Mouse (Mus musculus): ENCODE data around the gene Rtl5.
A peak's percentile ranks its signal among the peaks of the same experiment; 100 is the strongest.
"Not testable (repeated sequence)": the region's sequence is repeated elsewhere in the genome, so short reads cannot be mapped to it uniquely, and the experiment has no call there.

Rtl5 gene

GRCm38 (mm10) chrX:102070591-102071471, at the start of gene Rtl5:
Gene Rtl5 (minus strand): TSS chrX:102071304.
- DNase-seq, result peak; percentile 87

GRCm38 (mm10) chrX:102119042-102119864, 48.1 kb upstream of the Rtl5 start, which contains the start of gene Pin4:
Gene Pin4 (plus strand): TSS chrX:102119447.
- DNase-seq, result peak; percentile 95

DNA sequence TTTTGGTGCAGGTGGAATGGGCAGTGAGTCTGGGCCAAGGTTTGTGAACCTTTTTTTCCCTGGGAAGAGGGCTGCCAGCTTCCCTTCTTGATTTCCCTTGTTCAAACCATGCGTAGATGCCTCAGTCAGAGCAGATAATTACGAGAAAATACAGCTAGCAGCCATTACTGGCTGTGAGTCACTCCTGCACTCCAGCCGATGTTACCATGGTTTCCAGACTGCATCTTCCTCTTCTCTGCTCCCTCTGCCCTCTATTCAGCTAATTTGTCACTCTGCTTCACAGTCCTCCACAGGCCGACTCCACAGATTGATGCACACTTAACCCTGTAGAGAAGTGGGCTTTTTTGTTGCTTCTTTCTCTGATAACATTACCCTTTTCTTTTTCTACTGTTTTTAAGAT, 44.6 kb upstream of the Rtl5 start:
- DNase-seq, result no peak

GRCm38 (mm10) chrX:102109349-102109748, 38.2 kb upstream of the Rtl5 start:
- not testable (repeated sequence) for DNase-seq

GRCm38 (mm10) chrX:102103830-102104229, 32.7 kb upstream of the Rtl5 start:
- not testable (repeated sequence) for DNase-seq

- no peak for DNase-seq
Measured at GRCm38 (mm10) chrX:102101886-102102285, 30.8 kb upstream of the Rtl5 start.

GRCm38 (mm10) chrX:102094381-102094904, 23.3 kb upstream of the Rtl5 start:
- DNase-seq, result no peak

DNA sequence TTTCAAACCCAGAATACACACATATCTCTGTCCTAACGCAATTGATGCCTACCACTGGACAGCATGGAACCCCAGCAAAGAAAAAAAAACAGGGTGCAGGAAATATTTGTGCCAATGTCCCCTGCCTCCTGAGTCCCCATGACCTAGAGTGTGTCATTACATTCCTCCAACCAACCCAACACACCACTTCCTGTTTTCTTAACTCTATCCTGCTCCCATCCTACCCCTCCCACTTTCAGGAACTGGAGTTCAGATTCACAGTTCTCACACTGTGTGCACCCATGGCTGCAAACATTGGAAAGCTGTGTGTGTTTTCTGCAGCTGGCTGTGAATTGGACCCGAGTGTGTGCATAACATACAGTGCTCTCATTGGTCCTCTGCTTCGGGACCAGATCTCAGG, 19.5 kb upstream of the Rtl5 start:
- no peak for DNase-seq

DNA sequence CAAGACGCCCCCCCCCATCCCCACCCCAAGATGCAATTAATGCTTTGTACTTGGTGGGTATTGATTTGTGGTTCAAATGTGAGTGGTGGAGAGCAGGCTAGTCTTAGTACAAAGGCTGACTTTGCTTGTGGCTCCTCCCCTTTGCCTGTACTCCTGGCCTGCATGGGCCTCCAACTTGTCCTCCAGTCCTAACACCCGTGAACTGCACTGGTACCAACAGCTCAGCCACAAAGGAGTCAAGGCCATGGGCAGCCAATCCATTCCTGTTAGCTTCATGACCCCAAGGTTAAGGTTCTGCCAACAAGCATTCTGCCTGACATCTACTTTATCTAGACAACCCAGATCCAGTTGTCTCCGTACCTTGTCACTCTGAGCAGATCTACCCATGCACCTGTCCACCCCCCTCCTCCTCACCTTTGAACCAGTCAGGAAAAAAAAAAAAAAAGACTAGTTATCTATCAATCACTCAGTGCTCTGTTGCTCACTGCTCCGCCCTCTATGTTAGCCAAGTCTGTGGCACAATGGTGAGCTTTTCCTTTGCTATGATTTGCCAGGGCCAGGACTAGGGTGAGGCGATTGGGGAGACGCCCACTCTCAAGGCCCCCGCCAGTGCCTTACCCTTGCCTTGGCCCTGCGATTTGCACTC, 14.8 kb upstream of the Rtl5 start:
- no peak for DNase-seq

DNA sequence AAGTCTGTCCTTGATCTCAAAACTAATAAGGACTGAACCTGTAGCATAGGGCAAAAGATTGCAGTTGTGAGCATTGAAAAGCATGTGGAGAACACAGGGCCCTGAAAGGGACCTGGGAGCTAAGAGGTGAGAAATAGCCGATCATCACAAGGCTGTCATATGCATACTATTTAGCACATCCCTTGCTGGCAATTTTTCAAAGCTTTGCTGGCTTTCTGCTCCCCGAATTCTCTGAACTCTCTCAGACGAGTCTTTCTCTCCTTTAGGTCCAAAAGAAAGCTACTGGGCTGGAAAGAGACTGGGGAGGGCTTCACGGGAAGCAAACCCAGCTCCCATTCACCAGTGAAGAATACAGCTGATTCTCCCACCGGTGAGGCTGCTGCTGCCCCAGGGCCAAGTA, 11.2 kb upstream of the Rtl5 start:
- no peak for DNase-seq

GRCm38 (mm10) chrX:102081573-102082279, 10.6 kb upstream of the Rtl5 start:
- no peak for DNase-seq

DNA sequence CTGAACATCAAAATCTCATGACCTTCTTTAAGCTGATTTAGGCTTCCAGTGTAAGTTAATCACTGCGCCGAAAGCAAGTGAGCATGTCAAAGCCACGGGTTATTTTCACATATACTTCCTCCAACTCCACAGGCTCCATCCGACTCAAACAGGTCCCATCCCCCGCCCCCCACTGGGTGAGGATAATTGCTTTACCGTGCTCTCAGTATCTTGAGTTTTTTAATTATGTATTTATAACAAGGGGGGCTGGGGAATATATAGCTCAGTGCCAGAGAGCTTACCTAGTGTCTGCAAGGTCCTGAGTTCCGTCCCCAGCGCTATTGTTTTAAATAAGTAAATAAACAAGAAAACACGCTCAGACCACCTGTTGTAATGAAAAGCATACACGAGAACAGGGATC, 10.0 kb upstream of the Rtl5 start:
- no peak for DNase-seq

DNA sequence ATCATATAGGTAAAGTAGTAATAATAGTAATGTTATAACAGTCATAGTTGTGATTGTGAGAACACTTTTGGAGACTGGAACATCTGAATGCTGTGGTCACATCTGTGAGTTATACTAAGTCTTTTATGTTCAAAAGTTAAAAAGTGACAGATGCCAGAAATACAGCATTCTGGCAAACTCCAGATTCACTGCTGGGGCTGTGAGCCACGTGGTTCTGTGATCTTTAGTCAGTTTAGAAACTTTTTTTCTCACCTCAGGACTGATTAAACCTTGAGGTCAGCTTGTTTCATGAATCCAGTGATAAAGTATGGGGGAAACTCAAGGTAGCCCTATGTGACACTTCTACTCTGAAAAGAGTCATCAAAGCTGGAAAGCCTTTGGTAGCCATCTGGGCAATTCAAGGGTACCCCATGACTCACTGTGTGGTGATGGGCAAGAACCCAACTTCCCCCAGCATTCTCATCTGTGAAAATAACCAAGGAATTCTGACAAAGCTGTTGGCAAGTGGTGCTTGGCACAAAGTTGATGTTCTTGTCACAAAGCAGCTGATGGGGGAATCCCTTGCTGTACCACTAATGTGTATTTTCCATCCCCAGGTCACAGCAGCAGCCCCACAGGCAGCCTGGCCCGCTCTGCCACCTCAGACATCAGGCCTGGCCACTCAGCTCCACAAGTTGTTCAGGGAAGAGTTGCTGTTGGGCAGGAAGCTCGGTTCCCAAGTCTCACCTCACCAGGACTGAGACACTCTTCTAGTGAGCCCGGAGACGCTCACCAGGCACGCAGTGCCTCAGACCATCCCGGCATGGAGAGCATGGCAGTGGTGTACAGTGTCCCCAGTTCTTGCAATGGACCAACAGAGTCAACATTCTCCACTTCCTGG, 6.0 kb upstream of the Rtl5 start:
- no peak for DNase-seq

- DNase-seq, result peak; percentile 28
Measured at GRCm38 (mm10) chrX:102075158-102075557, 4.1 kb upstream of the Rtl5 start.

DNA sequence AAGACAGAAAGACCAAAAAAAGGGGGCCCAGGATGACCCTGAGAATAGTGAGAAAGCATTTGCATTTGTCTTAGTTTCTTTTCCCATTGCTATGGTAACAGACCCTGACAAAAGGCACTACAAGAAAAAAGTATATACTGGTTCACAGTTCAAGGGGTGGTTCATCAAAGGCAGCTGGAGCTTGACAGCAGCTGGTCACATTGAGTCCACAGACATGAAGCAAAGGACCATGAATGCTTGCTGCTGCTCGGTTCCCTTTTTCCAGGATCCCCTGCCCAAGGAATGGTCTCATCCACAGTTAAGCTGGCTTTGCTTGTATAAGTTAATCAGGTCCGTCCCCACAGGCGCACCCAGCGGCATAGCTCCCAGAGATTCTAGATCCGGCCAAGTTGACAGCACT, 3.3 kb upstream of the Rtl5 start:
- DNase-seq, result no peak

- DNase-seq, result no peak
Measured at GRCm38 (mm10) chrX:102073605-102074325, 2.7 kb upstream of the Rtl5 start.

- DNase-seq, result no peak
Measured at GRCm38 (mm10) chrX:102071517-102071916, 413 bp upstream of the Rtl5 start.

DNA sequence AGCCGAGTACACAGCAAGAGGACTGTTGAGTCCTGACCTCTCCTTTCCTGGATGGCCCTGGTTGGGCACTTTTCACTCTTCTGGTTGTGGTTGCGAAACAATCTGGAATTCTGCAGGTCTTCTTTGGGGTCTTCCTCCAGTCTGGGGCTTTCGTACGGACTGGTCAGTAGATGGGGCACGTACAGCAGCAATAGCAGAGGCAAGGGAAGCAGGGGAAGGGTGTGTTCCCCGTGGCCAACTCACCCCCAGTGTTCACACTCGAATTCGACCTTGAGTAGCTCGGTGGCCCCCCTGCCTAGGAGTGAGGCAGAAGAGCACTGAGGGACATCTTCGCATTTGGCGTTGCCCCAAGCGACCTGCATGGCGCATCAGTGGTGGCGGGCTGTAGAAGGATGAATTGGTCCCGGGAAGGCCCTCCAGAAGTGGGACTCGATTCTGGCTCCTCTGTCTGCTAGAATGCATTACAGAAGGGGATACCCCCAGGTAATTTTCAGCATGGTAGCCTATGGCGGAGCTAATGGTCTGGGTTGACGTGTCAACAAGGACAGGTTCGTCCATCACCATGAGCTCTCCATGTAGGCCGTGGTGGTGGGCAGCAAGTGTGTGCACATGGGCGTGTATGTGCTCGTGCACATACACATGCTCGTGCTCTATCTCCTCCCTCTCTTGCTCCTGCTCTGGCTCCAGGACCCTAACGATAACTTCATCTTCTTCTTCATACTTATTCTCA, 2.1 kb downstream of the Rtl5 start:
- DNase-seq, result no peak

GRCm38 (mm10) chrX:102067118-102067517, 4.0 kb downstream of the Rtl5 start:
- DNase-seq, result no peak

GRCm38 (mm10) chrX:102066134-102066533, 5.0 kb downstream of the Rtl5 start:
- peak; percentile 83 for DNase-seq
